Mouse (Mus musculus) central nervous system, embryonic 14 days (tissue): ENCODE data around the gene Katnb1. TPM values are rescaled to one million over a fixed set of nuclear protein-coding genes. Genes with fewer than 3 reads are reported as not detected.

Experiments
- polyA plus RNA-seq: library from polyadenylated mRNA; depleted of rRNA; stranded (reverse); fragments of >200 nt; gene quantifications from 2 replicates; pipeline ENCODE4 v1.2.3, GENCODE M21; 2012; rRNA removed

Katnb1 gene
- polyA plus RNA-seq, result 49.0 and 50.8 TPM in 2 replicates

GRCm38 (mm10) chr8:95080381-95081341 lies at the start of gene Katnb1:
TSS of gene Katnb1 (plus strand) at chr8:95081186.

GRCm38 (mm10) chr8:95054927-95055510 lies 26.0 kb upstream of the Katnb1 start, which contains the start of gene Drc7:
TSS of gene Drc7 (plus strand) at chr8:95055103.

Other genes with a start within 250 kb of the Katnb1 start
- 66.2 and 67.0 TPM in 2 replicates for gene Coq9, start 242.9 kb upstream of the Katnb1 start, polyA plus RNA-seq
- 77.2 and 78.1 TPM in 2 replicates for gene Ciapin1, start 242.8 kb upstream of the Katnb1 start, polyA plus RNA-seq
- 127 and 139 TPM in 2 replicates for gene Polr2c, start 223.7 kb upstream of the Katnb1 start, polyA plus RNA-seq
- gene Dok4, start 204.9 kb upstream of the Katnb1 start, polyA plus RNA-seq, result 68.6 and 72.1 TPM in 2 replicates
- gene Ccdc102a, start 163.1 kb upstream of the Katnb1 start, polyA plus RNA-seq, result 11.4 and 19.4 TPM in 2 replicates
- 0.31 and 0.34 TPM in 2 replicates for gene Adgrg5, start 157.5 kb upstream of the Katnb1 start, polyA plus RNA-seq
- gene Adgrg1, start 106.4 kb upstream of the Katnb1 start, polyA plus RNA-seq, result 326 and 465 TPM in 2 replicates
- 2.3 and 2.7 TPM in 2 replicates for gene Adgrg3, start 63.5 kb upstream of the Katnb1 start, polyA plus RNA-seq
- 2.0 and 2.1 TPM in 2 replicates for gene Drc7, start 26.1 kb upstream of the Katnb1 start, polyA plus RNA-seq
- gene Kifc3, start 121.6 kb downstream of the Katnb1 start, polyA plus RNA-seq, result 25.3 and 28.3 TPM in 2 replicates
- gene Cngb1, start 225.4 kb downstream of the Katnb1 start, polyA plus RNA-seq, result 0.45 and 0.75 TPM in 2 replicates
- 1.4 and 1.7 TPM in 2 replicates for gene Tepp, start 229.4 kb downstream of the Katnb1 start, polyA plus RNA-seq